Mouse (Mus musculus) limb, embryonic 10.5 days (tissue): ENCODE results near the gene Rcbtb2. TPM values are rescaled to one million over a fixed set of nuclear protein-coding genes. Genes with fewer than 3 reads are reported as not detected.

ENCODE experiments used
- DNase-seq: peaks from one replicate; pipeline ENCODE4 v3.0.0-alpha.2; 2017; ENCODE audit warnings: low spot score
- H3K27ac ChIP-seq: fragments of 300-500 bp; sonication (generic); 2 replicates; pipeline ENCODE4 v1.5.1; 2016; ENCODE audit warnings: mild to moderate bottlenecking
- H3K27me3 ChIP-seq: fragments of 300-500 bp; sonication (generic); 2 replicates; pipeline ENCODE4 v1.6.1; 2016; ENCODE audit warnings: low read depth, mild to moderate bottlenecking; ENCODE audit not compliant: poor library complexity, severe bottlenecking
- H3K36me3 ChIP-seq: fragments of 300-500 bp; sonication (generic); 2 replicates; pipeline ENCODE4 v1.6.1; 2016; ENCODE audit warnings: mild to moderate bottlenecking, moderate library complexity
- H3K4me1 ChIP-seq: fragments of 300-500 bp; sonication (generic); 2 replicates; pipeline ENCODE4 v1.6.1; 2016
- H3K4me3 ChIP-seq: fragments of 300-500 bp; sonication (generic); 2 replicates; pipeline ENCODE4 v1.5.1; 2016; ENCODE audit warnings: mild to moderate bottlenecking, moderate library complexity
- H3K9me3 ChIP-seq: fragments of 300-500 bp; sonication (generic); replicated peaks from 2 replicates; pipeline ENCODE4 v1.6.1; 2016; ENCODE audit warnings: mild to moderate bottlenecking
- WGBS: fragments of 180-500 bp; shearing (Covaris S2); methylation state at CpG from one replicate; pipeline ENCODE4 v1.1.7; 2016; 5-methylcytosine and 5-hydroxymethylcytosine counted together
- polyA plus RNA-seq: library from polyadenylated mRNA; unstranded; fragments of >200 nt; fragmentation: Nextera tagmentation; extraction: Ambion mirVana; gene quantifications from 2 replicates; pipeline ENCODE4 v1.2.1, GENCODE M21; 2016

The Rcbtb2 gene
- polyA plus RNA-seq, 1 experiment from 2014 or later = 202 TPM

GRCm38 (mm10) chr14:73238498-73239250 is 115.8 kb downstream of the Rcbtb2 start:
- under 1% methylated on average over 20 of the region's 20 CpGs for WGBS
- peak; percentile 76 for DNase-seq
- peak overlapping the region; percentile 96 for H3K27ac ChIP-seq
- peaks cover 19% of the 10 kb centered on the region for H3K36me3 ChIP-seq
- H3K9me3 ChIP-seq = no peaks in the 10 kb centered on the region
- no peaks in the 10 kb centered on the region for H3K27me3 ChIP-seq
- peak overlapping the region; percentile 66 for H3K4me3 ChIP-seq
- peaks cover 31% of the 10 kb centered on the region for H3K4me1 ChIP-seq

- peaks cover 19% of the 10 kb centered on the region for H3K36me3 ChIP-seq
- H3K27me3 ChIP-seq = no peaks in the 10 kb centered on the region
- peak overlapping the region; percentile 96 for H3K27ac ChIP-seq
- H3K9me3 ChIP-seq = no peaks in the 10 kb centered on the region
- WGBS = under 1% methylated on average over 6 of the region's 6 CpGs
- peak; percentile 53 for DNase-seq
- H3K4me1 ChIP-seq = peaks cover 26% of the 10 kb centered on the region
- peak overlapping the region; percentile 66 for H3K4me3 ChIP-seq
Measured at GRCm38 (mm10) chr14:73239291-73239690, 116.5 kb downstream of the Rcbtb2 start.

- peaks cover 20% of the 10 kb centered on the region for H3K4me1 ChIP-seq
Measured at GRCm38 (mm10) chr14:73239857-73240256, 117.0 kb downstream of the Rcbtb2 start.

GRCm38 (mm10) chr14:73244061-73244597 is 121.3 kb downstream of the Rcbtb2 start:
- H3K4me3 ChIP-seq = no peak overlapping the region
- no peak for DNase-seq
- peaks cover 19% of the 10 kb centered on the region for H3K36me3 ChIP-seq
- no peaks in the 10 kb centered on the region for H3K27me3 ChIP-seq
- H3K9me3 ChIP-seq = no peaks in the 10 kb centered on the region
- H3K4me1 ChIP-seq = no peaks in the 10 kb centered on the region
- H3K27ac ChIP-seq = no peak overlapping the region
- WGBS = 94% methylated on average over 2 of the region's 2 CpGs

More at GRCm38 (mm10) chr14:73239857-73240256, 117.0 kb downstream of the Rcbtb2 start:
- H3K36me3 ChIP-seq = peaks cover 19% of the 10 kb centered on the region
- H3K9me3 ChIP-seq = no peaks in the 10 kb centered on the region
- 61% methylated on average over 3 of the region's 3 CpGs for WGBS
- H3K27me3 ChIP-seq = no peaks in the 10 kb centered on the region
- no peak for DNase-seq
- peak overlapping the region; percentile 96 for H3K27ac ChIP-seq
- peak overlapping the region; percentile 66 for H3K4me3 ChIP-seq

GRCm38 (mm10) chr14:73250056-73250455 is 127.2 kb downstream of the Rcbtb2 start:
- H3K4me1 ChIP-seq = no peaks in the 10 kb centered on the region
- 91% methylated on average over 2 of the region's 2 CpGs for WGBS
- no peaks in the 10 kb centered on the region for H3K9me3 ChIP-seq
- H3K27ac ChIP-seq = no peak overlapping the region
- H3K4me3 ChIP-seq = no peak overlapping the region
- no peaks in the 10 kb centered on the region for H3K36me3 ChIP-seq
- H3K27me3 ChIP-seq = no peaks in the 10 kb centered on the region
- peak; percentile 3 for DNase-seq

- no peaks in the 10 kb centered on the region for H3K36me3 ChIP-seq
- H3K27ac ChIP-seq = no peak overlapping the region
- peaks cover under 1% of the 10 kb centered on the region; the same call in 1 of the 2 replicates for H3K4me1 ChIP-seq
- WGBS = 92% methylated on average over 2 of the region's 2 CpGs
- DNase-seq = peak; percentile 6
- no peaks in the 10 kb centered on the region for H3K9me3 ChIP-seq
- H3K27me3 ChIP-seq = no peaks in the 10 kb centered on the region
- no peak overlapping the region for H3K4me3 ChIP-seq
Measured at GRCm38 (mm10) chr14:73252276-73252675, 129.4 kb downstream of the Rcbtb2 start.

- no peak overlapping the region for H3K27ac ChIP-seq
- 83% methylated on average over 6 of the region's 6 CpGs for WGBS
- no peaks in the 10 kb centered on the region for H3K27me3 ChIP-seq
- H3K4me1 ChIP-seq = peaks cover 14% of the 10 kb centered on the region; the same call in 1 of the 2 replicates
- H3K4me3 ChIP-seq = no peak overlapping the region
- H3K36me3 ChIP-seq = no peaks in the 10 kb centered on the region
- H3K9me3 ChIP-seq = no peaks in the 10 kb centered on the region
- DNase-seq = peak; percentile 12
Measured at GRCm38 (mm10) chr14:73253453-73254251, 130.8 kb downstream of the Rcbtb2 start.

GRCm38 (mm10) chr14:73254412-73254811 is 131.6 kb downstream of the Rcbtb2 start:
- no peaks in the 10 kb centered on the region for H3K27me3 ChIP-seq
- no peak overlapping the region for H3K4me3 ChIP-seq
- DNase-seq = peak; percentile 29
- 85% methylated on average over 4 of the region's 4 CpGs for WGBS
- peaks cover 16% of the 10 kb centered on the region; the same call in 1 of the 2 replicates for H3K4me1 ChIP-seq
- H3K9me3 ChIP-seq = no peaks in the 10 kb centered on the region
- no peak overlapping the region for H3K27ac ChIP-seq
- no peaks in the 10 kb centered on the region for H3K36me3 ChIP-seq

- Histone ChIP-seq H3K9me3 (no peaks in the 10 kb centered on the region), H3K27ac (no peak overlapping the region), H3K4me1 (peaks cover 16% of the 10 kb centered on the region; the same call in 1 of the 2 replicates), H3K36me3 (no peaks in the 10 kb centered on the region), H3K27me3 (no peaks in the 10 kb centered on the region), H3K4me3 (no peak overlapping the region)
- peak; percentile 12 for DNase-seq
- 76% methylated on average over 3 of the region's 3 CpGs for WGBS
Measured at GRCm38 (mm10) chr14:73255426-73255970, 132.7 kb downstream of the Rcbtb2 start.

GRCm38 (mm10) chr14:73257348-73257747 is 134.5 kb downstream of the Rcbtb2 start:
- Histone ChIP-seq H3K27me3 (no peaks in the 10 kb centered on the region), H3K9me3 (no peaks in the 10 kb centered on the region), H3K4me3 (no peak overlapping the region), H3K4me1 (peaks cover 16% of the 10 kb centered on the region; the same call in 1 of the 2 replicates), H3K27ac (no peak overlapping the region), H3K36me3 (peaks cover 4% of the 10 kb centered on the region; the same call in 1 of the 2 replicates)
- peak; percentile 17 for DNase-seq
- WGBS = 81% methylated on average over 7 of the region's 7 CpGs
